9 mouse cellular contexts compared by ENCODE assay signal in the genomic region with DNA sequence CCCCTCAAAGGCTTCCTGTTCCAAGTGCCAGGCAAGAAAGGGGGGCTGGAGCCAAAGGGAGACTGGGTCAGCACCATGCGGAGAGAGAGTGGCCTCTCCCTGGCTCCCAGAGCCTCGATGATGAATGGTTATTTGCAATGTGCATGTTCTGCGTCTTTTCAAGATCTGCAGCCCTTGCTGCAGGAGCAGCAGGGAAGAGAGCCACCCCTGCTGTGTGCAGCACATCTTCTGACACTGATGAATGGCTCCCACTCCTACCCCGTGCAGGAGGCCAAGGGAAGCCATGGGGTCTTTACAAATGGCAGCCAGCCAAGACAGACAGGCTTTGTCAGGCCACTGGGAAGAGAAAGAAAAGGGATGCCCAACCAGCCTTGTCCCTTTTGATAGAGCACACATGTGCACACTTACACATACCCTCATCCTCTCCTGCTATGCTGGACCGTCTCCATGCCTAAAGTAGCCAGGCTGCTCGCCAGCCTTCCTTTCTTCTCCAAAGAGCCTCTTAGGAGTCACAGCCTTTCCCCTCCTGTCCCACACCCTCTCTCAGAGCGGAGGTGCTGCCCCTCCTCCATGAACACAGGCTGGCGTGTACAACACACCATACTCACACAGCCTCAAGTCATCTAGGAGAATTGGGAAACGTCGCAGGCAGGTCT.
DNase-seq lines count a peak whose midpoint lies in the region; ATAC-seq and TF ChIP-seq lines count a peak whose summit lies in the region.
"Had no signal": no experiment of that assay in that cellular context is flagged by ENCODE, and none has a peak within 500 bp of the region (broad histone marks: within the 10 kb centered on the region; RNA-seq: fewer than 3 reads in every experiment).

No protein-coding gene starts in this region.

- WGBS in forebrain, embryonic 15.5 days = 24% methylated on average over 10 of the region's 10 CpGs
- WGBS in olfactory bulb, adult 2 months = 33% methylated on average over 10 of the region's 10 CpGs

- peak overlapping the region; percentile 92 for H3K27ac ChIP-seq in forebrain, embryonic 15.5 days (replicated peaks)
- H3K27ac ChIP-seq in olfactory bulb, adult 2 months (ENCODE audit: insufficient read depth, low read depth, low read length) = peak overlapping the region; percentile 12; the same call in 1 of the 2 replicates
- H3K27ac ChIP-seq: macrophage had no signal

- H3K4me2 ChIP-seq in forebrain, embryonic 15.5 days (replicated peaks) = peak overlapping the region; percentile 10

- DNase-seq in frontal cortex, postnatal 10 days (ENCODE audit: low spot score in 2 of 2) = peak; percentile 37 to 38
- DNase-seq in frontal cortex, postnatal 14 days (ENCODE audit: low spot score in 2 of 2) = no peak
- DNase-seq in cerebellum, adult 8-10 months = peak; percentile 37
- DNase-seq in kidney, postnatal 4 days = peak; percentile 61 to 70
- no peak for DNase-seq in spleen, postnatal 4 days (ENCODE audit: low spot score in 2 of 2)
- no peak for DNase-seq in ovary, adult 18-20 months (ENCODE audit: low spot score)

- H3K36me3 ChIP-seq in forebrain, embryonic 15.5 days = no peaks in the 10 kb centered on the region

- no peaks in the 10 kb centered on the region for H3K27me3 ChIP-seq in forebrain, embryonic 15.5 days

- H3K9ac ChIP-seq in forebrain, embryonic 15.5 days (replicated peaks) = peak overlapping the region; percentile 19

- H3K9me3 ChIP-seq in forebrain, embryonic 15.5 days = no peaks in the 10 kb centered on the region

- no peak for TF ChIP-seq POLR2A in olfactory bulb, adult 2 months (IDR thresholded peaks at IDR 0.05; ENCODE audit: insufficient read depth, low read depth, low read length)

- peak; percentile 12; the same call in 1 of the 2 replicates for ATAC-seq in forebrain, embryonic 15.5 days (replicated peaks)

- H3K4me1 ChIP-seq in forebrain, embryonic 15.5 days = peaks cover 54% of the 10 kb centered on the region
- H3K4me1 ChIP-seq in olfactory bulb, adult 2 months (ENCODE audit: control insufficient read depth, insufficient read depth, low read length) = peaks cover 46% of the 10 kb centered on the region

- no peak overlapping the region for H3K4me3 ChIP-seq in forebrain, embryonic 15.5 days
- H3K4me3 ChIP-seq in olfactory bulb, adult 2 months (ENCODE audit: insufficient read depth, low read depth, low read length) = no peak overlapping the region

- no peak for TF ChIP-seq CTCF in olfactory bulb, adult 2 months (IDR thresholded peaks at IDR 0.05; ENCODE audit: insufficient read depth, low read depth, low read length)

Comparison
In these comparisons a context has a peak if more than half of its experiments do, and no peak if none do; other contexts are left out.
1. DNase-seq: peak in frontal cortex, postnatal 10 days (2 of 2), cerebellum, adult 8-10 months (single experiment) and kidney, postnatal 4 days (2 of 2); none in frontal cortex, postnatal 14 days (0 of 2), spleen, postnatal 4 days (0 of 2) and ovary, adult 18-20 months (single experiment).